ENCODE assay signal across 14 mouse cellular contexts in the genomic region with DNA sequence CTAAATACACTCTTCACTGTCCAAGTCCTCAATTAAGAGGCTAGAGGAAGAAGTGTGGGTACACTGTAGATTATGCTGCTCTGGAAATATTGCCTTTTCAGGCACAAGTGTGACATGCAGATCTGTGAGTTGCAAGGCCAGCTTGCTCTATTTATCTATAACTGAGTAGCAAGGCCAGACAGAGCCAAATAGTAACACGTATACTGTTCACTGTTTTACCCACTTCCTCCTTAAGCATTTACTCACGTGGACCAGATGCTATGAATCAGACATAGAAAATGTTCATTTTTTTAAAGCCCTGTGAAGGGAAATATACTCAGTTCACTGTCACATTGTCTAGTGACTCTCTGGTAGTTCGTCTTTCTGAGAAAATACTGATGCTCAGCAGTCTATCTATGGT. TPM values are rescaled to one million over a fixed set of nuclear protein-coding genes. Genes with fewer than 3 reads are reported as not detected.
A peak's percentile ranks its signal among the peaks of the same experiment; 100 is the strongest.
DNase-seq lines count a peak whose midpoint lies in the region; ATAC-seq and TF ChIP-seq lines count a peak whose summit lies in the region.
"Had no signal": no experiment of that assay in that cellular context is flagged by ENCODE, and none has a peak within 500 bp of the region (broad histone marks: within the 10 kb centered on the region; RNA-seq: fewer than 3 reads in every experiment).

No protein-coding gene starts in this region.

- no peaks in the 10 kb centered on the region for H3K4me1 ChIP-seq in liver, embryonic 15.5 days (replicated peaks)
- no peaks in the 10 kb centered on the region for H3K4me1 ChIP-seq in liver, embryonic 12.5 days
- peaks cover 2% of the 10 kb centered on the region; the same call in 1 of the 2 replicates for H3K4me1 ChIP-seq in embryonic fibroblast, embryonic 13.5 days (ENCODE audit: control insufficient read depth, insufficient read depth, low read length)
- peaks cover 5% of the 10 kb centered on the region; the same call in 1 of the 2 replicates for H3K4me1 ChIP-seq in intestine, embryonic 16.5 days (ENCODE audit: control insufficient read depth, insufficient read depth, low read length)
- H3K4me1 ChIP-seq: neural tube, embryonic 15.5 days had no signal

- H3K9me3 ChIP-seq in liver, embryonic 15.5 days (replicated peaks): no peaks in the 10 kb centered on the region
- H3K9me3 ChIP-seq in liver, embryonic 12.5 days (replicated peaks): no peaks in the 10 kb centered on the region
- no peaks in the 10 kb centered on the region for H3K9me3 ChIP-seq in intestine, embryonic 16.5 days (ENCODE audit: control insufficient read depth, low read length)
- H3K9me3 ChIP-seq: neural tube, embryonic 15.5 days had no signal

- WGBS in liver, embryonic 15.5 days (ENCODE audit: insufficient replicate concordance): 45% methylated on average over 3 of the region's 3 CpGs
- 54% methylated on average over 3 of the region's 3 CpGs for WGBS in liver, embryonic 12.5 days (ENCODE audit: insufficient replicate concordance)
- WGBS in intestine, embryonic 16.5 days: 59% methylated on average over 3 of the region's 3 CpGs

- no peak overlapping the region for H3K27ac ChIP-seq in liver, embryonic 15.5 days (replicated peaks)
- no peak overlapping the region for H3K27ac ChIP-seq in liver, embryonic 12.5 days
- peak overlapping the region; percentile 41 for H3K27ac ChIP-seq in embryonic fibroblast, embryonic 13.5 days (ENCODE audit: insufficient read depth, low read length)
- H3K27ac ChIP-seq in intestine, embryonic 16.5 days (ENCODE audit: low read length): no peak overlapping the region
- H3K27ac ChIP-seq: neural tube, embryonic 15.5 days had no signal

- peaks cover 77% of the 10 kb centered on the region for H3K79me2 ChIP-seq in myocyte (ENCODE audit: control insufficient read depth, insufficient read depth)

- no peak overlapping the region for H3K9ac ChIP-seq in liver, embryonic 15.5 days
- no peak overlapping the region for H3K9ac ChIP-seq in liver, embryonic 12.5 days
- no peak overlapping the region for H3K9ac ChIP-seq in intestine, embryonic 16.5 days (ENCODE audit: low read depth, low read length)
- H3K9ac ChIP-seq: neural tube, embryonic 15.5 days had no signal

- H3K4me3 ChIP-seq in liver, embryonic 15.5 days (replicated peaks): no peak overlapping the region
- no peak overlapping the region for H3K4me3 ChIP-seq in liver, embryonic 12.5 days
- H3K4me3 ChIP-seq in embryonic fibroblast, embryonic 13.5 days (ENCODE audit: insufficient read depth, low read length): no peak overlapping the region
- no peak overlapping the region for H3K4me3 ChIP-seq in myocyte
- no peak overlapping the region for H3K4me3 ChIP-seq in intestine, embryonic 16.5 days (ENCODE audit: low read length)
- H3K4me3 ChIP-seq: neural tube, embryonic 15.5 days had no signal

- H3K36me3 ChIP-seq in liver, embryonic 15.5 days (replicated peaks): no peaks in the 10 kb centered on the region
- H3K36me3 ChIP-seq in liver, embryonic 12.5 days: no peaks in the 10 kb centered on the region
- H3K36me3 ChIP-seq in myocyte (ENCODE audit: control insufficient read depth, insufficient read depth): peaks cover 9% of the 10 kb centered on the region
- H3K36me3 ChIP-seq in intestine, embryonic 16.5 days (ENCODE audit: control insufficient read depth, insufficient read depth, low read length): no peaks in the 10 kb centered on the region
- H3K36me3 ChIP-seq: neural tube, embryonic 15.5 days had no signal

- H3K4me2 ChIP-seq in liver, embryonic 15.5 days: no peak overlapping the region
- H3K4me2 ChIP-seq in liver, embryonic 12.5 days: no peak overlapping the region
- H3K4me2 ChIP-seq in myocyte (ENCODE audit: low read depth): no peak overlapping the region
- H3K4me2 ChIP-seq in intestine, embryonic 16.5 days (ENCODE audit: low read depth, low read length): no peak overlapping the region
- H3K4me2 ChIP-seq: neural tube, embryonic 15.5 days had no signal

- H3ac ChIP-seq in myocyte (ENCODE audit: control insufficient read depth, insufficient read length): no peak overlapping the region

- H3K27me3 ChIP-seq in liver, embryonic 15.5 days: no peaks in the 10 kb centered on the region
- no peaks in the 10 kb centered on the region for H3K27me3 ChIP-seq in liver, embryonic 12.5 days (replicated peaks)
- no peaks in the 10 kb centered on the region for H3K27me3 ChIP-seq in myocyte (ENCODE audit: control insufficient read depth, insufficient read depth, insufficient read length)
- no peaks in the 10 kb centered on the region for H3K27me3 ChIP-seq in intestine, embryonic 16.5 days (replicated peaks; ENCODE audit: control insufficient read depth, insufficient read depth, low read length)
- H3K27me3 ChIP-seq: neural tube, embryonic 15.5 days had no signal

- peak; percentile 40; the same call in 1 of the 2 replicates for ATAC-seq in liver, embryonic 15.5 days (ENCODE audit: insufficient read depth)
- ATAC-seq in liver, embryonic 12.5 days: no peak
- peak; percentile 88 for ATAC-seq in CD4-positive, CD25-positive, alpha-beta regulatory T cell, adult 4 months
- no peak for ATAC-seq in intestine, embryonic 16.5 days

- TF ChIP-seq CTCF in embryonic fibroblast, embryonic 13.5 days (IDR thresholded peaks at IDR 0.05; ENCODE audit: borderline replicate concordance, insufficient read depth, low read length): no peak

- TF ChIP-seq POLR2A in embryonic fibroblast, embryonic 13.5 days (IDR thresholded peaks at IDR 0.05; ENCODE audit: low read depth, low read length): no peak
- TF ChIP-seq POLR2A in myocyte (IDR thresholded peaks at IDR 0.05; ENCODE audit: insufficient read length, low read depth): no peak

- no peak for DNase-seq in layer of hippocampus, adult 9-10 months (ENCODE audit: low spot score)
- no peak for DNase-seq in frontal cortex, postnatal 25 days (ENCODE audit: low spot score in 2 of 2)
- DNase-seq: cerebellum, adult 11-12 months; heart, adult 18-20 months; heart, postnatal 36 days; layer of hippocampus, adult 9-11 months; lung, adult 18-20 months had no signal

TF ChIP-seq in myocyte, 11 proteins besides CTCF, POLR2A, EP300 and RAD21:
- no peak for TF ChIP-seq TCF12 (IDR thresholded peaks at IDR 0.05; ENCODE audit: insufficient read depth, poor library complexity, severe bottlenecking)
- TF ChIP-seq USF1 (IDR thresholded peaks at IDR 0.05; ENCODE audit: low read depth): peak; percentile 26
TF ChIP-seq in myocyte: peak in this region for 1.

RNA-seq across cellular contexts. Expression of a gene that starts 37.9 kb away (rescaled TPM):
- polyA plus RNA-seq in liver, embryonic 15.5 days (2015; fragmentation: Nextera tagmentation; extraction: Ambion mirVana): 0.84 and 1.1 TPM in 2 replicates
- 1.9 and 2.0 TPM in 2 replicates for polyA plus RNA-seq in liver, embryonic 12.5 days (2016; fragmentation: Nextera tagmentation; extraction: Ambion mirVana)
- polyA plus RNA-seq in CD4-positive, CD25-positive, alpha-beta regulatory T cell, adult 4 months (2017; shearing (Covaris generic)): 10 to 100 TPM; 16.0 to 24.9 TPM
- 55.3 and 73.6 TPM in 2 replicates for polyA plus RNA-seq in embryonic fibroblast, embryonic 13.5 days (2011; ENCODE audit: insufficient read length, low read depth, missing spikeins)
- 26.9 TPM for polyA plus RNA-seq in myocyte (2012; fragmentation: generic; extraction: Trizol)
- 3.0 and 3.4 TPM in 2 replicates for polyA plus RNA-seq in intestine, embryonic 16.5 days (2015; fragmentation: Nextera tagmentation; extraction: Ambion mirVana)

Comparison
In these comparisons a context has a peak if more than half of its experiments do, and no peak if none do; other contexts are left out.
1. ATAC-seq: peak in liver, embryonic 15.5 days (single experiment) and CD4-positive, CD25-positive, alpha-beta regulatory T cell, adult 4 months (single experiment); none in liver, embryonic 12.5 days (single experiment) and intestine, embryonic 16.5 days (single experiment).